Mouse (Mus musculus) heart, embryonic 15.5 days (tissue): Measurements from ENCODE around the gene Abhd11. TPM values are rescaled to one million over a fixed set of nuclear protein-coding genes. Genes with fewer than 3 reads are reported as not detected.

ENCODE experiments used
- ATAC-seq: fragments of 200-750 bp; cut with Nextera tagmentation; replicated peaks from 2 replicates; pipeline ENCODE4 v1.8.0; 2017; ENCODE audit warnings: low read depth, moderate TSS enrichment; ENCODE audit not compliant: insufficient number of reproducible peaks, insufficient read depth, low FRiP score
- H3K27ac ChIP-seq: fragments of 300-500 bp; sonication (generic); 2 replicates; pipeline ENCODE4 v1.5.1; 2015; ENCODE audit warnings: mild to moderate bottlenecking, inconsistent platforms
- H3K27me3 ChIP-seq: fragments of 300-500 bp; sonication (generic); 2 replicates; pipeline ENCODE4 v1.6.1; 2015; ENCODE audit warnings: inconsistent platforms
- H3K36me3 ChIP-seq: fragments of 300-500 bp; sonication (generic); 2 replicates; pipeline ENCODE4 v1.6.1; 2015; ENCODE audit warnings: mild to moderate bottlenecking, inconsistent platforms
- H3K4me1 ChIP-seq: fragments of 300-500 bp; sonication (generic); replicated peaks from 2 replicates; pipeline ENCODE4 v1.6.1; 2015; ENCODE audit warnings: inconsistent platforms
- H3K4me2 ChIP-seq: fragments of 300-500 bp; sonication (generic); 2 replicates; pipeline ENCODE4 v1.6.1; 2015; ENCODE audit warnings: inconsistent platforms, mild to moderate bottlenecking, moderate library complexity
- H3K4me3 ChIP-seq: fragments of 300-500 bp; sonication (generic); 2 replicates; pipeline ENCODE4 v1.5.1; 2015; ENCODE audit warnings: mild to moderate bottlenecking, inconsistent platforms
- H3K9ac ChIP-seq: fragments of 300-500 bp; sonication (generic); 2 replicates; pipeline ENCODE4 v1.6.1; 2015; ENCODE audit warnings: mild to moderate bottlenecking, inconsistent platforms
- H3K9me3 ChIP-seq: fragments of 300-500 bp; sonication (generic); replicated peaks from 2 replicates; pipeline ENCODE4 v1.6.1; 2016; ENCODE audit warnings: inconsistent platforms
- WGBS: fragments of 180-500 bp; shearing (Covaris S2); methylation state at CpG from one replicate; pipeline ENCODE4 v1.1.7; 2015; ENCODE audit warnings: mixed read lengths; 5-methylcytosine and 5-hydroxymethylcytosine counted together
- polyA plus RNA-seq: library from polyadenylated mRNA; unstranded; fragments of >200 nt; fragmentation: Nextera tagmentation; extraction: Ambion mirVana; gene quantifications from 2 replicates; pipeline ENCODE4 v1.2.1, GENCODE M21; 2015

The Abhd11 gene
- polyA plus RNA-seq, 1 experiment from 2014 or later, result 70.0 TPM

- peaks cover 38% of the 10 kb centered on the region for H3K4me1 ChIP-seq
- H3K4me2 ChIP-seq, result peak overlapping the region; percentile 84; the same call in 1 of the 2 replicates
- 87% methylated on average over 25 of the region's 25 CpGs for WGBS
- ATAC-seq, result no peak
- no peaks in the 10 kb centered on the region for H3K27me3 ChIP-seq
- H3K27ac ChIP-seq, result no peak overlapping the region
- H3K4me3 ChIP-seq, result peak overlapping the region; percentile 71; the same call in 1 of the 2 replicates
- no peak overlapping the region for H3K9ac ChIP-seq
- H3K9me3 ChIP-seq, result no peaks in the 10 kb centered on the region
- H3K36me3 ChIP-seq, result no peaks in the 10 kb centered on the region; the same call in 1 of the 2 replicates
Measured at GRCm38 (mm10) chr5:135010841-135011743, 2.1 kb downstream of the Abhd11 start.

GRCm38 (mm10) chr5:135011809-135012613 is 3.1 kb downstream of the Abhd11 start:
- H3K27me3 ChIP-seq, result no peaks in the 10 kb centered on the region
- H3K27ac ChIP-seq, result peak overlapping the region; percentile 52
- 33% methylated on average over 26 of the region's 26 CpGs for WGBS
- H3K9ac ChIP-seq, result 0 out of 2 replicates have a peak overlapping the region, but pooled peaks have one; percentile 12
- peaks cover 38% of the 10 kb centered on the region for H3K4me1 ChIP-seq
- no peak for ATAC-seq
- H3K9me3 ChIP-seq, result no peaks in the 10 kb centered on the region
- peak overlapping the region; percentile 17 for H3K4me3 ChIP-seq
- H3K4me2 ChIP-seq, result peak overlapping the region; percentile 41
- H3K36me3 ChIP-seq, result no peaks in the 10 kb centered on the region; the same call in 1 of the 2 replicates

GRCm38 (mm10) chr5:135012671-135013441 is 3.9 kb downstream of the Abhd11 start:
- Histone ChIP-seq H3K27ac (peak overlapping the region; percentile 52; the same call in 1 of the 2 replicates), H3K9ac (no peak overlapping the region), H3K4me2 (peak overlapping the region; percentile 41), H3K36me3 (no peaks in the 10 kb centered on the region; the same call in 1 of the 2 replicates), H3K4me3 (peak overlapping the region; percentile 17), H3K27me3 (no peaks in the 10 kb centered on the region), H3K4me1 (peaks cover 38% of the 10 kb centered on the region), H3K9me3 (no peaks in the 10 kb centered on the region)
- 11% methylated on average over 16 of the region's 16 CpGs for WGBS
- no peak for ATAC-seq

GRCm38 (mm10) chr5:135015497-135015896 is 6.5 kb downstream of the Abhd11 start:
- no peak overlapping the region for H3K4me3 ChIP-seq
- no peak for ATAC-seq
- H3K27ac ChIP-seq, result no peak overlapping the region
- peaks cover 29% of the 10 kb centered on the region for H3K4me1 ChIP-seq
- no peaks in the 10 kb centered on the region for H3K9me3 ChIP-seq
- H3K9ac ChIP-seq, result no peak overlapping the region
- 13% methylated on average over 7 of the region's 7 CpGs for WGBS
- H3K4me2 ChIP-seq, result no peak overlapping the region
- no peaks in the 10 kb centered on the region; the same call in 1 of the 2 replicates for H3K36me3 ChIP-seq
- no peaks in the 10 kb centered on the region for H3K27me3 ChIP-seq

GRCm38 (mm10) chr5:135016224-135016759 is 7.3 kb downstream of the Abhd11 start:
- Histone ChIP-seq H3K27me3 (no peaks in the 10 kb centered on the region), H3K36me3 (no peaks in the 10 kb centered on the region), H3K4me3 (no peak overlapping the region), H3K27ac (no peak overlapping the region), H3K4me1 (peaks cover 25% of the 10 kb centered on the region), H3K4me2 (no peak overlapping the region), H3K9ac (no peak overlapping the region), H3K9me3 (no peaks in the 10 kb centered on the region)
- 46% methylated on average over 4 of the region's 4 CpGs for whole genome bisulfite sequencing
- no peak for ATAC-seq

- no peaks in the 10 kb centered on the region for H3K36me3 ChIP-seq
- ATAC-seq, result peak; percentile 85
- peaks cover 52% of the 10 kb centered on the region for H3K4me1 ChIP-seq
- 14% methylated on average over 6 of the region's 6 CpGs for WGBS
- no peak overlapping the region for H3K9ac ChIP-seq
- H3K27me3 ChIP-seq, result no peaks in the 10 kb centered on the region
- H3K27ac ChIP-seq, result peak overlapping the region; percentile 86
- no peak overlapping the region for H3K4me3 ChIP-seq
- no peak overlapping the region; the same call in 1 of the 2 replicates for H3K4me2 ChIP-seq
- H3K9me3 ChIP-seq, result no peaks in the 10 kb centered on the region
Measured at GRCm38 (mm10) chr5:135021814-135022213, 12.9 kb downstream of the Abhd11 start.

GRCm38 (mm10) chr5:135023344-135024173 is 14.6 kb downstream of the Abhd11 start, which contains the start of gene Stx1a:
Stx1a (plus strand) TSS chr5:135023482.
- peak within 1 kb of the TSS; percentile 88 for H3K4me2 ChIP-seq
- ATAC-seq, result peak; percentile 87
- H3K36me3 ChIP-seq, result no peaks in the 10 kb centered on the region
- no peaks in the 10 kb centered on the region for H3K27me3 ChIP-seq
- no peaks in the 10 kb centered on the region for H3K9me3 ChIP-seq
- peak within 1 kb of the TSS; percentile 77 for H3K9ac ChIP-seq
- WGBS, result under 1% methylated on average over 60 of the region's 61 CpGs
- H3K27ac ChIP-seq, result peak within 1 kb of the TSS; percentile 86
- peaks cover 54% of the 10 kb centered on the region for H3K4me1 ChIP-seq
- H3K4me3 ChIP-seq, result peak within 1 kb of the TSS; percentile 76

- Histone ChIP-seq H3K27ac (peak overlapping the region; percentile 66; the same call in 1 of the 2 replicates), H3K9me3 (no peaks in the 10 kb centered on the region), H3K9ac (peak overlapping the region; percentile 77), H3K4me3 (peak overlapping the region; percentile 76), H3K27me3 (no peaks in the 10 kb centered on the region), H3K4me1 (peaks cover 65% of the 10 kb centered on the region), H3K4me2 (peak overlapping the region; percentile 88), H3K36me3 (no peaks in the 10 kb centered on the region)
- 25% methylated on average over 11 of the region's 11 CpGs for WGBS
- no peak for ATAC-seq
Measured at GRCm38 (mm10) chr5:135024665-135025224, 15.8 kb downstream of the Abhd11 start.

- peaks cover 65% of the 10 kb centered on the region for H3K4me1 ChIP-seq
- H3K4me2 ChIP-seq, result peak overlapping the region; percentile 88
- WGBS, result 28% methylated on average over 7 of the region's 7 CpGs
Measured at GRCm38 (mm10) chr5:135025899-135026298, 16.9 kb downstream of the Abhd11 start.

More at GRCm38 (mm10) chr5:135025899-135026298, 16.9 kb downstream of the Abhd11 start:
- ATAC-seq, result no peak
- no peaks in the 10 kb centered on the region for H3K9me3 ChIP-seq
- no peaks in the 10 kb centered on the region for H3K27me3 ChIP-seq
- H3K36me3 ChIP-seq, result no peaks in the 10 kb centered on the region
- no peak overlapping the region for H3K27ac ChIP-seq
- H3K4me3 ChIP-seq, result peak overlapping the region; percentile 17; the same call in 1 of the 2 replicates
- no peak overlapping the region for H3K9ac ChIP-seq
